Mouse (Mus musculus) ovary, postnatal 10 days (tissue): ENCODE data around the gene Tpx2.

ENCODE experiments used
- DNase-seq: peaks from one replicate; pipeline ENCODE4 v3.0.0; 2022; ENCODE audit warnings: low spot score

Gene Tpx2

DNA sequence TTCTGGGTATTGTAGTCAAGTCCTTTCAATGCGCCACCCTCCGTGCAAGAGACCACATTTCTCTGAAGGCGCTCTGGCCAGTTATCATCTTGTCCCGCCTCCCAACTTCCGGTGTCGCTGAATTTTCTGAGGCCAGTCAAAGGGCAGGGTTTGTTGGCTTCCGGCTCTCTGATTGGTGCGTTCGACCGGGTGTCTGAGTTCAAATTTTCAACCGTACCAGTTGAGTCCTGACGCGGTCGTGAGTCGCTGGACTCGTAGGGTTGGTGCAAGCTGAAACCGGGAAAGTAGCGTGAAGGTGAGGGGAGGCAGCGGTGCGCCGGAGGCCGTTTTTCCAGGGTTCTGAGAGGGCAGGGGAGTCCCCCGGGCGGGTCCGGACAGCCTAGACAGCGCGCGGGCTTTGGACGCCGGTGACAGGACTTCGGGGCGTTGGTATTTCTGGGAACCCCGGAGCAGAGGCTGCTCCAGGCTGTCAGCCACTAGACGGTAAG, at the start of gene Tpx2:
Gene Tpx2 (plus strand): TSS at position 150 of the 488 bp plus-strand sequence.
- DNase-seq, result peak; percentile 86

DNA sequence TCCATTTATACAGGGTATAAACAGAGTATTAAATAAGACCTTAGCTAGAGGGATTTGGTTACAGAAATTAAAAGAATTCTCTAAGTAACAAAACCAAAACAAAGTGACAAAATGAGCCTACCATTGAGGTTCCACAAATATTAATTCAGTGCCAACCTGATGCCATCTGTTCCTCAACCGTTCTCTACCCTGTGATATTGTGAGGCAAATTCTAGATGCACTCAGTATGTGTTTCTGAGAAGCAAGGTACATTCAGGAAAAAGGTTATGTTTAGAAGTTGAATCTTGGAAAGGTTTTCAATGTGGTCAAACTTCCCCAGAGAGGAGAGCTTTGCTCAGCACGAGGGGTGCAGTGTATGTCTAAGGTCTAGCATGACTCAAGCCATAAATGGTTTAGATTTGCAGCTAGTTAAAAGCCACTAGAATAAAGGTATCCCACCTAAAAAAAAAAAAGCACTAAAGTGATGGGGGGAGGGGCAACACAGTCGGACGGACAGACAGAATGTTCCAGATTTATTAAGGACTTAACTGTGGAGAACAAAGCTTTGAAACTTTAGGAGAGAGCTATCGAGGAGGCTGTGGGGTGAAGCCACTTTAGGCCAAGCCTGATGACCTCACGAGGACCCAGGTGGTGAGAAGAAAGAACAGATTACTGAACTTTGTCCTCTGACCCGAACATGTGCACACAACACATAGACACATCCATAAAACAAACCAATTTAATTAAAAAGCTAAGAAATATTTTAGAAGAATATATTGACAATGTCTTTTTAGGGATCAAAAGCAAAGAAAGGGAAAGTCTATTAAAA, 47.6 kb upstream of the Tpx2 start:
- no peak for DNase-seq

- DNase-seq, result no peak
Measured at GRCm38 (mm10) chr2:152800762-152801113, 47.0 kb upstream of the Tpx2 start.

- no peak for DNase-seq
Measured at GRCm38 (mm10) chr2:152802303-152802702, 45.5 kb upstream of the Tpx2 start.

GRCm38 (mm10) chr2:152803081-152803480, 44.7 kb upstream of the Tpx2 start:
- DNase-seq, result no peak

DNA sequence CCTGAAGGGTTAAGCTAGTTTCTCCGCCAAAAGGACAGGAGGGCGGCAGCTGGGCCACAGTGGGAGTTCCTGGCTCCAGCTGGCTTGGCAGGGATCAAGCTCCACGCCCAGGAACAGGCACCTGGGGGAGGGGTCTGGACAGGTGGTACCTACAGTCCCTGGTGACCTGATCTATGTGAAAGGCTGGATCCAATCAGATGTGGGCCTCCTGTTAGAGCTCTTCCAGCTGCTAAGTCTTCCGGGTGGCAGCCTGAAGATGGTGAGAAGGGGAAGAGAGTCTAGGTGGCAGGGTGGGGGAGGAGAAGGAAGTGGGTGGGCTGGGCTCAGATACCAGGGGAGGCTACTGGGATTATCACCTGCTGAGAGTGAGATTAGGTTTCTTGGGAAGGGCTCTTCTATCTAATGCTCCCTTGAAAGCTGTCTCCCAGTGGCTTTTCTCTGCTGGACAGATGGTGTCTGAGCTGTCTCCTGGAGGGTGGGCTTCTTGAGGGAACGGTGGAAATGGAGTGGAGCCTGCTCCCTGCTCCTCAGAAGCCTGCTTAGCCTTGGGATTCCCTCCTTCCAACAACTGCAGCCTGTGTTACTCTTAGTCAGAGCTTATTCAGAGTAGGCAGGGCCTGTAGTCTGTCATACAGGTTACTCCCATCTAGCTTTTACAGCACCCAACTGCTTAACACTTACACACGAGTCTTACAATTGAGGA, 43.2 kb upstream of the Tpx2 start:
- no peak for DNase-seq

DNA sequence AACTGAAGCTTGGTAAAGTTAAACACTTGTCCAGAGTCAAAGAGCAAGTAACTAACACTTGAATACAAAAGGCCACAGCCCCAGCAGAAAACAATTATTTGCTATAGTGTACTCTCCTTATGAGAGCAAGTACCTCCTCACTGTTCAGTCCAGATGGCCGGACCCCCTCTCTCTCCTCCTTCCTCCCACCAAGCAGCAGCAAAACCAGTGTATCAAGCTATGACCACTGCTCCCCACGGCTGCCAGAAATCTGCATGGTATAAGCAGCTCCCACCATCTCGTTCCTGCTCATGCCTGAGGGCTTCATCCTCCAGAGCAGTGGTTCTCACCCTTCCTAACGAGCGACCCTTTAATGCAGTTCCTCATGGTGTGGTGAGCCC, 42.7 kb upstream of the Tpx2 start:
- DNase-seq, result no peak

DNA sequence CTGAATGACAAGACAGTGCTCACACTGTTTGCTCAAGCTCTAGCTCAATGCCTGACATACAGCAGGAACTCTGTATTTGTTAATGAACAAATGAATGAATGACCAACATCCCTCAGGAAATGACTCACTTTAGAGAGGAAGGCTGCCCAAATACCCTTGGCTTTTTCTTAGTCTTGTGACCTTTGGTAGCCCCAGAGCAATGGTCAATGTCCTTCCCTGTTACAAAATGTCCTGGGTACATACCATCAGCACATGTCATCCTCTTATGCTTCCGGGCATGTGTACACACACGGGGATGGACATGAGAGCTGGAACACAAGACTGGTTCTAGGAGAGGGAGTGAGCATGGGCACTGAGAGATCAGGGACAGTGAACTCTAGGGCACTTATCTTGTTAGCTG, 41.7 kb upstream of the Tpx2 start:
- DNase-seq, result no peak

DNA sequence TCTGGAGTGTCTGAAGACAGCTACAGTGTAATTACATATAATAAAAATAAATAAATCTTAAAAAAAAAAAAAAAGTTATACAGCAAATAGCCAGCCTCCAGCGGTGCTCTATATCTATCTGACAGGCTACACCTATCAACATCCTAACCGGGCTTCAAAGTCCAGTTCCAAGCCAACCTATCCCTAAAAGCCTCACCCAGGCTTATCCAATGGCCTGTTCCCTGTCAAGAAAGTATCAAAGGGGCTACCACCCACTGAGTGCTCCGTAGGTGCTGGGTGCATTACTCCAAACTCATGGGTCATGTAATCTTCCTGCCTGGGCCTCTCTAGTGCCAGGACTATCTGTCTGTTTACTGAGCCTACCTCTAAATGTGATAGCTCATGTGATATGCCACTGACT, 39.6 kb upstream of the Tpx2 start:
- no peak for DNase-seq

DNA sequence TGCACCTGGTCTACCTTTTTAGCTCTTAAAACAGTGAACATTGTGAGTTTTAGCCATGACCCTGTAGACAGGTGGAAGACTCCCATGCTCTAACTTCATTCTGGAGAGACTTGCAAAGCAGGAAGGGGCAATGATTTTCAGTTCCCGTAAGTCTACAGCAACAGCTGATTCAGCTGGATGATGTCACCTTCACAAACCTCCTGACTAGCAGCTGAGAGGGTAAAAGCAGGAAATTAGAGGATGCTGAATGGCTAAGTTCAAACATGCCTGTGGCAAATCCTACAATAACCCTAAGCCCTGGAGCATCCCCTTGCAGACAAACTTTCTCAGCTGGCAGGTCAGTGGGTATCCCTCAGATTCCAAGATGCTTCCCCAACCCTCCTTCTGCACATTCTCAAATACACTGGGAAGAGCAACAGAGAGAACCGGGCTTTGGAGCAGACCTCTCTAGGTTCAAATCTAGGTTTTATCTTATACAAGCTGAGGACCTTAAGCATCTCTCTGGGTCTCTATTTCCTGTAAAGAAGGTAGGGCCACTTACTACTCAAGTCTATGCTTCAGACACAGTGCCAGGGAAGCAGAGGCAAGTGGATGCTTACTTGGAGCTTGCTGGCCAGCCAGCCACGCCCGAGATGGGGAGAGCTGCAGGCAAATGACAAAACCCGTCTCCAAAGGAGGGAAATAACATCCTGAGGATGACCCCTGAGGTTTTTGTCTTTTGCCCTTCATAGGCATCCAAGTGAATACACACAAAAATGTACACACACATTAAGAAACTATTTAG, 37.4 kb upstream of the Tpx2 start:
- no peak for DNase-seq

GRCm38 (mm10) chr2:152811336-152812165, 36.2 kb upstream of the Tpx2 start:
- no peak for DNase-seq

DNA sequence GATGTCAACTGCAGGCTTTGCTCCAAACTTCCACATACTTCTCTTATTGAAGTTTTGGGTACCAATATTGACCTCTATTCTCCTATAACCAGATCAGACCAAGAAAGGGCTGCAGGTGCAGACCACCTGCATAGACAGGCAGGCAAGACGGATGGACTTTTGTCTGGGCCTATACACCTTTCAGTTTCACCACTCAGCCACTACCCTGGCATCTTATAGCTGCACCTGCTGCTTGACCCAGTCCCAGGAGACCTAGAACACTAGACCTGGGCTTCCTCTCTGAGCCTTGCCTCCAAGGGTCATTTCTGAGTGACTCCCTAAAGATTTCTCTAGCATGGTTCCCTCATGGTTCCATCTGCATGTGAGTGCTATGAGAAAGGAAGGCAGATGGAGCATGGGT, 34.5 kb upstream of the Tpx2 start:
- no peak for DNase-seq

DNA sequence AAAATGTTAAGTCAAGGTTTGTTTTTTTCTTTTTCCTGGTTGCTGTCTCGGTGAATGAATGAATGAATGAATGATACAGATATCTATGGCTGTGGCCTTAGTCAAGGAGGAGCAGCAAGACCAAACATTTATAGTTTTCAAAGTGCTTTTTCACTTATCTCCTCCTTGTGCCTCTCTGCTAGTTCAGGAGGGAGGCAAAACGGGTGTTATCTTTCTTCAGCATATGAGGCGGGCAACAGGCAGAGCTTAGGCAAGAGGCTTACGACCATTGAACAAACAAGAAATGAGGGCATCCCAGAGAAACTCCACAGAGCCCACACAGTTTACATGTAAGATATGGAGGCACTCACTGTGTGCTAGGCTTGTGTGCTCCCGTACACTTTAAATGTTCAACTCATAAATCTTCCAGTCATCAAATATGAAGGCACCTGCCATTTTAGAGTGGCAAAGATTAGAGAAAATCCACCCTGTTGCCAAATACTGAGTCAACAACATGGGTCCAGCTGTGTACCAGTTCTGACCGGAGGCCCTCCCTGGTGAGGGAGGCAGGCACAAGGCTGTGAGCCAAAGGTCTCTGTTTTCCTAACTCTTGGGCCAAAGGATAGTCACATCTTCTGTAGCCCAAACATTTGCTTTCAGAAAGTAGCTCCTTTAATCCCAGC, 33.4 kb upstream of the Tpx2 start:
- DNase-seq, result no peak

DNA sequence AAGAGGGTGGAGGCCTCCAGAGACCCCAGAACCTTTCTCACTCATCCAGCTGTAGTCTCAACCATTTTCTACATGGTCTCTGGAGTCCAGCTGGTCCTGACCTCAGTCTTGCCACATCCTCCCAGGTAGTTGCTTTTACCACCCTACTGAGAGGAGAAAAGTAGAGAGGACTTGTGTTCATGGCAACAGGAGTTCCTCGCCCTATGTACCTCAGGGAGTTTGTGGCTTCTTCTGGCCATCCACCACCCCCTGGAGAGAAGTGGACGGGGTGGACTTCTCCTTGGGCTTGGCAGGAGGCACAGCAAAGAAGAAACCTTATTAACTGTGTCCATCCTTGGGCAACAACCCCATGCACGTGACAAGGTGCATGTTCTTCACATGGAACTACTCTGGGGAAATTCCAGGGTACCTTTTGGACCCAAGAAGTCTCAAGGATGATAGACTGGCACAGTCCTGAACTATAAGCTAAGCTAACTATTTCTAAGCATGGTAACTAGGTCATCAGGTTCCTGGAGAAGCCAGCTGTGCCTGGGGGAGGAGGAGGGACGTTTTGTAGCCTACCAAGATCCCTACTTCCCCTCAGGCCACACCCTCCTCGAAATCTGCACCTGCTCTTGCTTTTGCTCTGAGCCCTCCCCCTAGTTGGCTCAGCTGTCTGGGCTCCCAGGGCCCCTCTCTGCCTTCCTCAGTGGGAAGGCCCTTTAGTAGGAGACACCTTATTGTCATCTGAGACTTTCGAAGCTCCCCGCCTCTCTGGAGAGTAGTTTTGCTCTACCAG, 31.7 kb upstream of the Tpx2 start:
- DNase-seq, result no peak

DNA sequence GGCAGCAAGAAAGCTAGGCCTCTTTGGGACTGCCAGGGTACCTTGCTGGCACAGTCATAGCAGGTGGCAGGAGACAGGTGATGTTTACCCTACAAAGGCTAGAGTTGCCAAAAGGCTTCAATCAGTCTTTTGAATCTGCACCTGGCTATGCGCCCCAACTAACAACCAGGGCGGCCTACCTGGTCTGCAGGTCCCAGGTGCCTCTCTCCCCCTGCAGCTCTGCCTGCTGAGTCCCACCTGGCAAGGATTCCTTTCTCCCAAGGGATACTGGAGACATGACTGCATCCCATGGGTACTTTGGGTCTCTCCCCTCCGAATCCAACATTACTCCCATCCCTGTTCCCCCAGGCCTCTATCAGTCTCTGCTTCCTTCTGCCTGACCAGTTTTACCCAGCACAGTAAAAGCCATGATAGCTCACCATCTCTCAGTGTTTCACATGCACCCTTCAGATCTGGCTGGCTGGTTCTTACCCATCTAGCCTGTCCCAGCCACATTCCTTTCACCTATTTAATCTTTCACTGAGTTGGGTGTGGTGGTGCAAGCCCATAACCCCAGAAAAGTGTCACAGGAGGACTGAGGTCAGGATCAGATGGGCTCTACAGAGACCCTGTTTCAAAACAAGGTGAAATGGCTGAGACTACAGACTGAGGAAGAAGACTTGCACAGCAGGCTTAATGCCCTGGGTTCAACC, 31.0 kb upstream of the Tpx2 start:
- DNase-seq, result no peak

DNA sequence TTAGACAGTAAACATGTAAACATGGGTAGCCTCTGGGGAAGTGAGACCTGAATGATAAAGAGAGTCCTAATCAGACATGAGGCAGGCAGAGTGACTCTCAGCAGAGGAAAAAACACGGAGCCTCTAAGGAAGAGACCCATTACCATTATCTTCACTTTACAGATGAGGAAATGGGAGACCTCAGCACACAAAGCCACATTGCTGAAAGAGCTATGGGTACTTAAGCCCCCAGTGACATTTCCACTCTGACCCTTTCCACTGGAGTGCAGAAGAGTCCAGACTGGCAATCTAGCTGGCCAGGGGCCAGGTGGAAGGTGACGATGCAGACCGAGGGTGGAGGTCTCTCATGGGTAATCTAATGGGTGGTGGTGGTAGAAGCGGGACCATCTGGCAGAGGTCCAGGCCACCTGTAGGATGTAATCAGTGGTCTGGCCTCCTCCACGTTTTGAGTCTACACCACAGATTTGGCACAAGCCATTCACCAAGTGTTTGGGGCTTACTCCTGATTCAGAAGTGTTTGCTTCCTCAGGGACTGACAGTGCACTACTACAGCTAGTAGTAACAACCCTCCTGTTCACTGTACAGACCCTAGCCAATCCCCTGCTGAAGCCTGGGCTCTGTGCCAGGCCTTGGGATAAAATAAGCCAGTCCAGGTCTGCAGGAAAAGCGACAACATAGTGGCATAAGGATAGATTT, 30.0 kb upstream of the Tpx2 start:
- no peak for DNase-seq

DNA sequence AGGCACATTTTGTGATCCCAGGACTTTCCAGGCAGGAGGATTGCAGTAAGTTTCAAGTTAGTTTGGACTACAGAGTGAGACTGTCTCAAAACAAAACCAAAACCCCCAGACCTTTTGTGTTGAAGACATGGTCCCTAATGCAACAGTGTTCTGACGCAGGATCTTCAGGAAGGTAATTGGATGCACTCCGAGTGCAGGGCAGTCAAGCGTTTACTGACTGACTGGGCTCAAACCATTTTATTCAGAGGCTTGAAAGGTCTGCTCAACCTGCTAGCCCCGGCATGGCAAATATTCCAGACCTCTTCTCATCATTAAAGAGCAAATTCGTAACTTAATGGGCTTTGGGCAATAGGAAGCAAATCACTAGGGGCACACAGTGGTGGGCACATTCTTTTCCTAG, 29.1 kb upstream of the Tpx2 start:
- no peak for DNase-seq

DNA sequence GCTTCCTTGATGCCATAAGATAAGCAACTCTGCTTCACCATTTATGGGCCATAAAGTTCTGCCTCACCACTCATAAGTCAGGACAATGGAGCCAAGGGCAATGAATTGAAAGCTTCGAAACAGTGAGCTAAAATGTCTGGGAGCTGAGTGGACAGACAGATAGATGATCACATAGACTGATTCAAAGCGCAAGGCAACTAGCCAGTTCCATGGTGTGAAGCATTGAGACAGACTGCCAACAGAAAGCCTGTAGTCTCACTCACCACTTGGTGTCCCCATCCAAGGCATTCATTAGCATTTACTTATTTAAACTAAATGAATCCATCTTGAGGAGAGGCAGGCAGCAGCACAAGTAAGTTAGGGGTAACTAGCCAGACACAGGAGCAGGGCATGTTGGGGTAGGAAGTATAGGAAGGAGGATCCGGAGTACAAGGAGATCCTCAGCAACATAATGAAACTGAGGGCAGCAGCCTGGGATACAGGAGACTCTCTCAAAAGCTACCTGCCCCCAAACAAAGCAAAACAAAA, 28.6 kb upstream of the Tpx2 start:
- DNase-seq, result no peak

DNA sequence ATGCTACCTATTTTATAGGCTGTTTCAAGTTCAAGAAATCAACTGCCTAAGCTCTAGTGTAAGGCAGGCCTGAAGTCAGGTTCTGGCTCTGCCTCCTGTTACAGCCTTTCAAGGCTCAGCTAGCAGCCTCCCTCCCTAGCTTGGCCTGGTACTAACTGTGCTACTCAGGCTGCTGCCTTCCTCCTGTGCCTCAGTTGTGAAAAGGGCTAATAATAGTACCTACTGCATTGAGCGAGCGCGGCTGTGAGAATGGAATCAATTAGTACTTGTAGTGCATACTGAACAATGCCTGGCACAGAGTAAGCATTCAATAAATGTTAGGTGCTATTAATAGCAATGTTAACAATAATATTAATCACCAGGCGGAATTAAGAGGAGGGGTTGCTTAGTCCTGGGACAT, 27.8 kb upstream of the Tpx2 start:
- no peak for DNase-seq
